24 mouse cellular contexts compared by ENCODE assay signal in the genomic region with DNA sequence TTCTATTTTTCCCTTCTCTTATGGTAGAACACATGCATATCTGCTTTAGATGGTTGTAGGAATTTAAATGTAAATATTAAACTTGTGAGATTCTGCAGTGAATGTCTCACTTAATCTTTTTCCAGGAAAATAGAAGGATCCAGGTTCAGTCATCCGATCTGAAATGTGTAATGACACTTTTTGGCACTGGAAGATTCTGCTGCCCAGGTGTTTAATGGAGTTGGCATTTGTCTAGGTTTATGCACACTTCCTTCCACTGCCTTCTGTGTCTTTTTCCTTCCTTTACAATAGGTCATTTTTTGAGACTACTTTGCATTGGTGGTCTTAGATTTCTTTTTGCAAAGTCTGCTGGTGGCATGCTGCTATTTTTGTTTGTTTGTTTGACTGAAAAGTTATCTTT.
A peak's percentile ranks its signal among the peaks of the same experiment; 100 is the strongest.
DNase-seq lines count a peak whose midpoint lies in the region; ATAC-seq and TF ChIP-seq lines count a peak whose summit lies in the region.
"Had no signal": no experiment of that assay in that cellular context is flagged by ENCODE, and none has a peak within 500 bp of the region (broad histone marks: within the 10 kb centered on the region; RNA-seq: fewer than 3 reads in every experiment).

No protein-coding gene starts in this region.

- peak overlapping the region; percentile 38; the same call in 1 of the 2 replicates for H3K27ac ChIP-seq in hindbrain, postnatal 0 days
- no peak overlapping the region for H3K27ac ChIP-seq in hindbrain, embryonic 14.5 days
- no peak overlapping the region for H3K27ac ChIP-seq in limb, embryonic 10.5 days
- H3K27ac ChIP-seq: embryonic facial prominence, embryonic 15.5 days; forebrain, embryonic 10.5 days; heart, adult 2 months; heart, embryonic 15.5 days; hindbrain, embryonic 13.5 days had no signal

- no peak for TF ChIP-seq POLR2A in brain, embryonic 14.5 days (IDR thresholded peaks at IDR 0.05; ENCODE audit: borderline replicate concordance, extremely low read depth, insufficient read depth, insufficient read length, poor library complexity, severe bottlenecking)

- TF ChIP-seq CTCF in hindbrain, postnatal 0 days (IDR thresholded peaks at IDR 0.05; ENCODE audit: low read depth) = no peak
- no peak for TF ChIP-seq CTCF in brain, embryonic 14.5 days (IDR thresholded peaks at IDR 0.05; ENCODE audit: borderline replicate concordance, extremely low read depth, insufficient read depth, insufficient read length)

- WGBS in hindbrain, postnatal 0 days = 62% methylated on average over 1 of the region's 1 CpGs
- 78% methylated on average over 1 of the region's 1 CpGs for WGBS in hindbrain, embryonic 14.5 days
- WGBS in limb, embryonic 10.5 days = 92% methylated on average over 1 of the region's 1 CpGs

- H3K4me3 ChIP-seq in hindbrain, postnatal 0 days (ENCODE audit: low read length) = no peak overlapping the region
- H3K4me3 ChIP-seq in hindbrain, embryonic 14.5 days (replicated peaks; ENCODE audit: low read length) = no peak overlapping the region
- no peak overlapping the region for H3K4me3 ChIP-seq in limb, embryonic 10.5 days
- H3K4me3 ChIP-seq: embryonic facial prominence, embryonic 15.5 days; erythroblast, embryonic 14.5 days; forebrain, embryonic 10.5 days; forebrain, embryonic 15.5 days; heart, adult 2 months; heart, embryonic 15.5 days; hindbrain, embryonic 13.5 days had no signal

- no peaks in the 10 kb centered on the region for H3K4me1 ChIP-seq in hindbrain, postnatal 0 days (ENCODE audit: insufficient read depth, low read length)
- peaks cover 3% of the 10 kb centered on the region; the same call in 1 of the 2 replicates for H3K4me1 ChIP-seq in hindbrain, embryonic 14.5 days (replicated peaks; ENCODE audit: control insufficient read depth, insufficient read depth, low read length)
- peaks cover 5% of the 10 kb centered on the region; the same call in 1 of the 2 replicates for H3K4me1 ChIP-seq in limb, embryonic 10.5 days
- H3K4me1 ChIP-seq: embryonic facial prominence, embryonic 15.5 days; forebrain, embryonic 10.5 days; heart, embryonic 15.5 days; hindbrain, embryonic 13.5 days had no signal

- peak; percentile 58 for DNase-seq in hindbrain, postnatal 0 days (ENCODE audit: low spot score)
- no peak for DNase-seq in hindbrain, embryonic 14.5 days (ENCODE audit: low spot score)
- DNase-seq in brain, embryonic 14.5 days (ENCODE audit: low read depth) = peak; percentile 43
- peak; percentile 32 to 34 for DNase-seq in cerebellum, adult 18-20 months
- peak; percentile 72 to 78 for DNase-seq in cerebellum, postnatal 10 days
- DNase-seq in right cerebral cortex, postnatal 14 days = no peak
- DNase-seq in thymus, postnatal 10 days (ENCODE audit: low spot score in 2 of 2) = no peak
- no peak for DNase-seq in limb, embryonic 10.5 days (ENCODE audit: low spot score)
- DNase-seq: adrenal gland, adult 8-10 months; adrenal gland, postnatal 36 days; embryo, embryonic 11 days; gastrocnemius, postnatal 14 days; heart, adult 2 months; heart, postnatal 14 days; kidney, adult 2 months had no signal

- no peak overlapping the region for H3K4me2 ChIP-seq in hindbrain, postnatal 0 days (ENCODE audit: low read depth, low read length)
- H3K4me2 ChIP-seq in hindbrain, embryonic 14.5 days (replicated peaks) = no peak overlapping the region
- H3K4me2 ChIP-seq: embryonic facial prominence, embryonic 15.5 days; forebrain, embryonic 15.5 days; heart, embryonic 11.5 days; heart, embryonic 15.5 days; hindbrain, embryonic 13.5 days had no signal

- H3K36me3 ChIP-seq in hindbrain, postnatal 0 days (ENCODE audit: insufficient read depth, low read length) = no peaks in the 10 kb centered on the region
- H3K36me3 ChIP-seq in hindbrain, embryonic 14.5 days (replicated peaks; ENCODE audit: control insufficient read depth, insufficient read depth) = no peaks in the 10 kb centered on the region
- no peaks in the 10 kb centered on the region for H3K36me3 ChIP-seq in limb, embryonic 10.5 days
- H3K36me3 ChIP-seq: embryonic facial prominence, embryonic 15.5 days; forebrain, embryonic 10.5 days; forebrain, embryonic 15.5 days; heart, embryonic 15.5 days; hindbrain, embryonic 13.5 days had no signal

- no peak overlapping the region for H3K9ac ChIP-seq in hindbrain, postnatal 0 days (replicated peaks; ENCODE audit: low read length)
- no peak overlapping the region for H3K9ac ChIP-seq in hindbrain, embryonic 14.5 days
- H3K9ac ChIP-seq: embryonic facial prominence, embryonic 15.5 days; forebrain, embryonic 15.5 days; heart, embryonic 15.5 days; hindbrain, embryonic 13.5 days had no signal

- no peaks in the 10 kb centered on the region for H3K27me3 ChIP-seq in hindbrain, postnatal 0 days (ENCODE audit: insufficient read depth, low read length)
- no peaks in the 10 kb centered on the region for H3K27me3 ChIP-seq in hindbrain, embryonic 14.5 days (ENCODE audit: control insufficient read depth, insufficient read depth, low read length)
- no peaks in the 10 kb centered on the region for H3K27me3 ChIP-seq in limb, embryonic 10.5 days (ENCODE audit: low read depth, poor library complexity, severe bottlenecking)
- H3K27me3 ChIP-seq: CH12.LX; embryonic facial prominence, embryonic 15.5 days; forebrain, embryonic 15.5 days; heart, embryonic 15.5 days; hindbrain, embryonic 13.5 days had no signal

- no peaks in the 10 kb centered on the region for H3K9me3 ChIP-seq in hindbrain, postnatal 0 days (ENCODE audit: low read length)
- no peaks in the 10 kb centered on the region for H3K9me3 ChIP-seq in hindbrain, embryonic 14.5 days (ENCODE audit: control insufficient read depth, low read length)
- H3K9me3 ChIP-seq in limb, embryonic 10.5 days (replicated peaks) = no peaks in the 10 kb centered on the region
- H3K9me3 ChIP-seq: embryonic facial prominence, embryonic 15.5 days; forebrain, embryonic 10.5 days; forebrain, embryonic 15.5 days; heart, embryonic 15.5 days; hindbrain, embryonic 13.5 days had no signal

- 0 out of 2 replicates have a peak, but pooled peaks have one; percentile 66 for ATAC-seq in hindbrain, postnatal 0 days
- ATAC-seq in hindbrain, embryonic 14.5 days (ENCODE audit: low FRiP score) = no peak
- ATAC-seq: forebrain, embryonic 15.5 days; intestine, embryonic 16.5 days had no signal

Comparison
In these comparisons a context has a peak if more than half of its experiments do, and no peak if none do; other contexts are left out.
1. DNase-seq: peak in hindbrain, postnatal 0 days (single experiment), brain, embryonic 14.5 days (single experiment), cerebellum, adult 18-20 months (2 of 2) and cerebellum, postnatal 10 days (2 of 2); none in hindbrain, embryonic 14.5 days (single experiment), right cerebral cortex, postnatal 14 days (single experiment), thymus, postnatal 10 days (0 of 2) and limb, embryonic 10.5 days (single experiment).